Mouse (Mus musculus) lung, postnatal 14 days (tissue): ENCODE measurements around the gene Tdrd1.

Source experiments
- DNase-seq: peaks from one replicate; pipeline ENCODE4 v3.0.0; 2021

The Tdrd1 gene

DNA sequence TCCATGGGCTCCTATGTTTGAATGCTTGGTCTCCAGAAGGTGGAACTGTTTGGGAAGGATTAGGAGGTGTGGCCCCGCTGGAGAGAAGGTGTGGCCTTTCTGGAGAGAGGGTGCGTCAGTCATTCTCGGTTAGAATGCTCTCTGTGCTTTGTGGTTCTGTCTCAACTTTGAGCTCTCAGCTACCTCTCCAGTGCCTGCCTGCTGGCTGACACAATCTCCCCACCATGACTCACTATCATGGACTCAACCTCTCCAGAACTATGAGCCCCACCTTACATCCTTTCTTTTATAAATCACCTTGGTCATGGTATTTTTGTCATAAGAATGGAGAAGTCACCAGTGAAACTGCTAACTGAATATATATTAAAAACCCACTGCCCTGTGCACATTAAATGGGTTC lies 88.6 kb downstream of the Tdrd1 start:
- DNase-seq = no peak

DNA sequence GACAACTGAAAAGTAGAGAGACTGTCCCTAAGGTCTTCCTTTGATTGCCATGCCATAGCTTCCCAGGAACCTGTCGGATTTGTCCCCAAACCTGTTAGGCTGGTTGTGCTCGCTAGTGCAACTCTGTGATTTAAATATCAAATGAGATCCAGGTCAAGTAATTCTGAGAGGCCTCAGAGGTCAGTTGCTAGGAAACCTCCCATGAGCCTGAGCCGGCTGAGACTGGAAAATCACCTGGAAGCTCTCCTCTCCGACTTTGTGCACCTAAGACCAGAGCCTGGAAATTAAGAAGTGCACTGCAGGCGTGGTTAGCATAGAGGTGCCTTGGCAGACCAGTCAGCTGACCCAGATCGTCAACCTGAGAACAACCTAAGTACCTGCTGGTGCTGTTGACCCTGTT lies 89.1 kb downstream of the Tdrd1 start:
- peak; percentile 70 for DNase-seq
